Mouse (Mus musculus): ENCODE data around the gene Fam129a. TPM values are rescaled to one million over a fixed set of nuclear protein-coding genes. Genes with fewer than 3 reads are reported as not detected.

Fam129a gene
- polyA plus RNA-seq (2016; fragmentation: Nextera tagmentation; extraction: Ambion mirVana): 2.8 and 3.5 TPM in 2 replicates

- peaks cover 11% of the 10 kb centered on the region for H3K4me1 ChIP-seq (replicated peaks)
- WGBS: 3% methylated on average over 46 of the region's 46 CpGs
- H3K4me3 ChIP-seq (replicated peaks): peak within 1 kb of the TSS; percentile 46
- peak; percentile 72 for ATAC-seq (ENCODE audit: insufficient number of reproducible peaks, insufficient read depth, low FRiP score, low TSS enrichment, low read depth)
- peaks cover 43% of the 10 kb centered on the region for H3K27me3 ChIP-seq
- H3K4me2 ChIP-seq: peak within 1 kb of the TSS; percentile 83
- H3K9ac ChIP-seq (replicated peaks): peak within 1 kb of the TSS; percentile 58
- H3K27ac ChIP-seq: no peak within 1 kb of the TSS
- no peaks in the 10 kb centered on the region for H3K36me3 ChIP-seq
- no peaks in the 10 kb centered on the region for H3K9me3 ChIP-seq
These were observed at the start of gene Fam129a for GRCm38 (mm10) chr1:151570981-151571837. Gene Fam129a, plus strand, starts transcription at chr1:151571186.

- 0 out of 2 replicates have a peak, but pooled peaks cover 8% of the 10 kb centered on the region for H3K9me3 ChIP-seq
- H3K9ac ChIP-seq (replicated peaks): no peak overlapping the region
- H3K4me2 ChIP-seq: no peak overlapping the region
- 65% methylated on average over 3 of the region's 3 CpGs for WGBS
- 0 out of 2 replicates have a peak overlapping the region, but pooled peaks have one; percentile 7 for H3K27ac ChIP-seq
- H3K27me3 ChIP-seq: no peaks in the 10 kb centered on the region
- H3K4me1 ChIP-seq (replicated peaks): no peaks in the 10 kb centered on the region
- H3K36me3 ChIP-seq: no peaks in the 10 kb centered on the region
- ATAC-seq (ENCODE audit: insufficient number of reproducible peaks, insufficient read depth, low FRiP score, low TSS enrichment, low read depth): no peak
- no peak overlapping the region for H3K4me3 ChIP-seq (replicated peaks)
These were observed 44.3 kb upstream of the Fam129a start for GRCm38 (mm10) chr1:151526701-151527100.

GRCm38 (mm10) chr1:151543796-151544477, 27.0 kb upstream of the Fam129a start:
- no peak overlapping the region for H3K4me2 ChIP-seq
- WGBS: 69% methylated on average over 6 of the region's 6 CpGs
- no peak overlapping the region for H3K27ac ChIP-seq
- no peak overlapping the region for H3K4me3 ChIP-seq (replicated peaks)
- H3K9ac ChIP-seq (replicated peaks): no peak overlapping the region
- H3K27me3 ChIP-seq: no peaks in the 10 kb centered on the region
- H3K4me1 ChIP-seq (replicated peaks): no peaks in the 10 kb centered on the region
- no peak for ATAC-seq (ENCODE audit: insufficient number of reproducible peaks, insufficient read depth, low FRiP score, low TSS enrichment, low read depth)
- no peaks in the 10 kb centered on the region for H3K9me3 ChIP-seq
- no peaks in the 10 kb centered on the region for H3K36me3 ChIP-seq

GRCm38 (mm10) chr1:151544581-151544980, 26.4 kb upstream of the Fam129a start:
- H3K27me3 ChIP-seq: no peaks in the 10 kb centered on the region
- WGBS: 88% methylated on average over 3 of the region's 3 CpGs
- H3K4me2 ChIP-seq: no peak overlapping the region
- no peak overlapping the region for H3K9ac ChIP-seq (replicated peaks)
- H3K9me3 ChIP-seq: no peaks in the 10 kb centered on the region
- H3K4me3 ChIP-seq (replicated peaks): no peak overlapping the region
- no peaks in the 10 kb centered on the region for H3K36me3 ChIP-seq
- no peak for ATAC-seq (ENCODE audit: insufficient number of reproducible peaks, insufficient read depth, low FRiP score, low TSS enrichment, low read depth)
- H3K27ac ChIP-seq: no peak overlapping the region
- H3K4me1 ChIP-seq (replicated peaks): no peaks in the 10 kb centered on the region

- Histone ChIP-seq H3K27ac (no peak overlapping the region), H3K4me1 (replicated peaks) (no peaks in the 10 kb centered on the region), H3K9me3 (no peaks in the 10 kb centered on the region), H3K4me3 (replicated peaks) (no peak overlapping the region), H3K27me3 (no peaks in the 10 kb centered on the region), H3K36me3 (no peaks in the 10 kb centered on the region), H3K9ac (replicated peaks) (no peak overlapping the region), H3K4me2 (no peak overlapping the region)
- 76% methylated on average over 7 of the region's 7 CpGs for WGBS
- ATAC-seq (ENCODE audit: insufficient number of reproducible peaks, insufficient read depth, low FRiP score, low TSS enrichment, low read depth): no peak
These were observed 25.4 kb upstream of the Fam129a start for GRCm38 (mm10) chr1:151545571-151545970.

GRCm38 (mm10) chr1:151548896-151549610, 21.9 kb upstream of the Fam129a start:
- Histone ChIP-seq H3K27me3 (no peaks in the 10 kb centered on the region), H3K36me3 (no peaks in the 10 kb centered on the region), H3K9me3 (no peaks in the 10 kb centered on the region), H3K4me1 (replicated peaks) (no peaks in the 10 kb centered on the region), H3K9ac (replicated peaks) (no peak overlapping the region), H3K27ac (no peak overlapping the region), H3K4me2 (no peak overlapping the region), H3K4me3 (replicated peaks) (no peak overlapping the region)
- 81% methylated on average over 8 of the region's 8 CpGs for WGBS
- ATAC-seq (ENCODE audit: insufficient number of reproducible peaks, insufficient read depth, low FRiP score, low TSS enrichment, low read depth): no peak

GRCm38 (mm10) chr1:151549794-151550193, 21.2 kb upstream of the Fam129a start:
- Histone ChIP-seq H3K4me3 (replicated peaks) (no peak overlapping the region), H3K27ac (no peak overlapping the region), H3K36me3 (no peaks in the 10 kb centered on the region), H3K4me2 (no peak overlapping the region), H3K27me3 (no peaks in the 10 kb centered on the region), H3K9ac (replicated peaks) (no peak overlapping the region), H3K4me1 (replicated peaks) (no peaks in the 10 kb centered on the region), H3K9me3 (no peaks in the 10 kb centered on the region)
- ATAC-seq (ENCODE audit: insufficient number of reproducible peaks, insufficient read depth, low FRiP score, low TSS enrichment, low read depth): no peak
- WGBS: 53% methylated on average over 7 of the region's 7 CpGs

- H3K27me3 ChIP-seq: no peaks in the 10 kb centered on the region
- 55% methylated on average over 19 of the region's 19 CpGs for WGBS
- no peak for ATAC-seq (ENCODE audit: insufficient number of reproducible peaks, insufficient read depth, low FRiP score, low TSS enrichment, low read depth)
- no peak overlapping the region for H3K4me3 ChIP-seq (replicated peaks)
- no peaks in the 10 kb centered on the region for H3K9me3 ChIP-seq
- H3K9ac ChIP-seq (replicated peaks): no peak overlapping the region
- H3K36me3 ChIP-seq: no peaks in the 10 kb centered on the region
- H3K4me1 ChIP-seq (replicated peaks): no peaks in the 10 kb centered on the region
- no peak overlapping the region for H3K4me2 ChIP-seq
- H3K27ac ChIP-seq: no peak overlapping the region
These were observed 20.2 kb upstream of the Fam129a start for GRCm38 (mm10) chr1:151550587-151551479.

- Histone ChIP-seq H3K27ac (no peak overlapping the region), H3K36me3 (no peaks in the 10 kb centered on the region), H3K9me3 (no peaks in the 10 kb centered on the region), H3K9ac (replicated peaks) (no peak overlapping the region), H3K27me3 (no peaks in the 10 kb centered on the region), H3K4me2 (no peak overlapping the region), H3K4me3 (replicated peaks) (no peak overlapping the region), H3K4me1 (replicated peaks) (no peaks in the 10 kb centered on the region)
- ATAC-seq (ENCODE audit: insufficient number of reproducible peaks, insufficient read depth, low FRiP score, low TSS enrichment, low read depth): no peak
- 59% methylated on average over 11 of the region's 11 CpGs for WGBS
These were observed 10.4 kb upstream of the Fam129a start for GRCm38 (mm10) chr1:151560536-151560935.

- no peak overlapping the region for H3K27ac ChIP-seq
- no peaks in the 10 kb centered on the region for H3K36me3 ChIP-seq
- no peaks in the 10 kb centered on the region for H3K4me1 ChIP-seq (replicated peaks)
- no peaks in the 10 kb centered on the region for H3K9me3 ChIP-seq
- H3K9ac ChIP-seq (replicated peaks): no peak overlapping the region
- no peaks in the 10 kb centered on the region for H3K27me3 ChIP-seq
- H3K4me3 ChIP-seq (replicated peaks): no peak overlapping the region
- ATAC-seq (ENCODE audit: insufficient number of reproducible peaks, insufficient read depth, low FRiP score, low TSS enrichment, low read depth): no peak
- no peak overlapping the region for H3K4me2 ChIP-seq
- WGBS: 64% methylated on average over 5 of the region's 5 CpGs
These were observed 7.6 kb upstream of the Fam129a start for GRCm38 (mm10) chr1:151563401-151563800.
